Mouse (Mus musculus) embryo, embryonic 11 days (tissue): ENCODE data around the gene Olfr155.

Experiments used
- DNase-seq: peaks from one replicate; pipeline ENCODE4 v3.0.0-alpha.2; 2015

Gene Olfr155

GRCm38 (mm10) chr4:43851265-43851664 lies at the start of gene Olfr155:
TSS of gene Olfr155 (plus strand) at chr4:43851565.
- DNase-seq = no peak

GRCm38 (mm10) chr4:43822896-43823550 lies 28.3 kb upstream of the Olfr155 start:
- DNase-seq = no peak

- peak; percentile 79 for DNase-seq
These were observed 27.5 kb upstream of the Olfr155 start, which contains the start of gene Olfr156 for GRCm38 (mm10) chr4:43823845-43824337. TSS of gene Olfr156 (minus strand) at chr4:43823895.

GRCm38 (mm10) chr4:43828806-43829205 lies 22.6 kb upstream of the Olfr155 start:
- DNase-seq = no peak

GRCm38 (mm10) chr4:43832031-43832430 lies 19.3 kb upstream of the Olfr155 start:
- no peak for DNase-seq

- no peak for DNase-seq
These were observed 17.6 kb upstream of the Olfr155 start for GRCm38 (mm10) chr4:43833752-43834151.

GRCm38 (mm10) chr4:43834749-43835148 lies 16.6 kb upstream of the Olfr155 start:
- no peak for DNase-seq

- DNase-seq = no peak
These were observed 13.0 kb upstream of the Olfr155 start for GRCm38 (mm10) chr4:43838326-43838725.

- DNase-seq = no peak
These were observed 11.3 kb upstream of the Olfr155 start, which contains the start of gene Olfr157 for GRCm38 (mm10) chr4:43840101-43840500. TSS of gene Olfr157 (minus strand) at chr4:43840201.

GRCm38 (mm10) chr4:43854101-43854500 lies 2.7 kb downstream of the Olfr155 start:
- DNase-seq = no peak

- no peak for DNase-seq
These were observed 8.5 kb downstream of the Olfr155 start for GRCm38 (mm10) chr4:43859886-43860285.

GRCm38 (mm10) chr4:43860744-43861519 lies 9.6 kb downstream of the Olfr155 start:
- peak; percentile 82 for DNase-seq

GRCm38 (mm10) chr4:43863298-43863697 lies 11.9 kb downstream of the Olfr155 start:
- no peak for DNase-seq

- no peak for DNase-seq
These were observed 18.5 kb downstream of the Olfr155 start for GRCm38 (mm10) chr4:43869821-43870220.

GRCm38 (mm10) chr4:43874501-43874900 lies 23.1 kb downstream of the Olfr155 start:
- no peak for DNase-seq

GRCm38 (mm10) chr4:43875160-43875918 lies 24.0 kb downstream of the Olfr155 start, which contains the start of gene Reck:
TSS of gene Reck (plus strand) at chr4:43875530.
- peak; percentile 97 for DNase-seq

- no peak for DNase-seq
These were observed 24.6 kb downstream of the Olfr155 start for GRCm38 (mm10) chr4:43875919-43876411.

- no peak for DNase-seq
These were observed 25.9 kb downstream of the Olfr155 start for GRCm38 (mm10) chr4:43877230-43877629.

- peak; percentile 10 for DNase-seq
These were observed 26.9 kb downstream of the Olfr155 start for GRCm38 (mm10) chr4:43878121-43878776.

GRCm38 (mm10) chr4:43879566-43879965 lies 28.2 kb downstream of the Olfr155 start:
- DNase-seq = no peak

- DNase-seq = peak; percentile 54
These were observed 32.8 kb downstream of the Olfr155 start for GRCm38 (mm10) chr4:43884196-43884595.

- no peak for DNase-seq
These were observed 39.9 kb downstream of the Olfr155 start for GRCm38 (mm10) chr4:43891247-43891646.
